Mouse (Mus musculus): Measurements from ENCODE around the gene Erp29.

Erp29 gene

GRCm38 (mm10) chr5:121407856-121408255, 44.5 kb downstream of the Erp29 start:
- CTCF ChIA-PET: interaction anchor here in 1 of 4 experiments (0.6 kb wide), 1 partner anchor 139 kb away, joined by 3 read pairs; no protein-coding TSS in a partner anchor
- POLR2A ChIA-PET: interaction anchor here in 3 of 4 experiments (0.6 to 22.7 kb wide), 8 partner anchors 7 to 879 kb away, joined by 3 to 681 read pairs (median 28); partner anchors contain the start of genes Naa25 (in 3 of the 3) and Trafd1 (in 1 of the 3)

- ChIA-PET POLR2A (interaction anchor here in 2 of 4 experiments (0.5 to 22.7 kb wide), 15 partner anchors 10 to 455 kb away, joined by 3 to 681 read pairs (median 4); partner anchors contain the start of genes Erp29 (in 1 of the 2), Tmem116 (in 1 of the 2) and Trafd1 (in 1 of the 2)), CTCF (interaction anchor here in 2 of 4 experiments (0.6 to 1.1 kb wide), 3 partner anchors 13 to 180 kb away, joined by 3 read pairs; partner anchors contain the start of gene Hectd4 (in 1 of the 2))
Measured at GRCm38 (mm10) chr5:121400849-121401248, 51.5 kb downstream of the Erp29 start.

GRCm38 (mm10) chr5:121400064-121400463, 52.2 kb downstream of the Erp29 start:
- ChIA-PET POLR2A (interaction anchor here in 3 of 4 experiments (0.6 to 22.7 kb wide), 13 partner anchors 11 to 189 kb away, joined by 3 to 681 read pairs (median 4); partner anchors contain the start of genes Erp29 (in 1 of the 3), Tmem116 (in 1 of the 3) and Trafd1 (in 1 of the 3)), CTCF (interaction anchor here in 1 of 4 experiments (0.6 to 1.1 kb wide), 2 partner anchors 13 to 180 kb away, joined by 3 read pairs; partner anchors contain the start of gene Hectd4)

DNA sequence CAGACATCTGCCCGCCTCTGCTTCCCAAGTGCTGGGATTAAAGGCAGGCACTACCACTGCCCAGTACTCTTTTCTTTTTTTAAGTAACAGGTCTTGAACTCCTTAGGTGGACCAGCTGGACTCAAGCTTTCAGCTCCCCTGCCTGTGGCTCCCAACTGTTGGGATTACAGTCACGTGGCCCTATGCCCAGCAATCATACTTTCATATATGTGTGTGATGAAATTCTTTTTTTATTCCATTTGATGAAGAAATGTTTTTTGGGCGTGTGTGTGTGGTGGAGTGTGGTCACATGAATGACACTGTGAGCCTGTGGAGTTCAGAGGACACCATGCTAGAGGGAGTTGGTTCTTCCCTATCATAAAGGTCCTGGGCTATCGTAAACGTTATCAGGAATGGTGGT, 52.8 kb downstream of the Erp29 start:
- ChIA-PET CTCF (interaction anchor here in 1 of 4 experiments (0.6 kb wide), 1 partner anchor 12 kb away, joined by 3 read pairs; no protein-coding TSS in a partner anchor), POLR2A (interaction anchor here in 3 of 4 experiments (1.0 to 22.7 kb wide), 12 partner anchors 12 to 194 kb away, joined by 3 to 681 read pairs (median 6); partner anchors contain the start of genes Erp29 (in 2 of the 3), Tmem116 (in 2 of the 3), Rpl6 (in 1 of the 3) and Trafd1 (in 1 of the 3))

DNA sequence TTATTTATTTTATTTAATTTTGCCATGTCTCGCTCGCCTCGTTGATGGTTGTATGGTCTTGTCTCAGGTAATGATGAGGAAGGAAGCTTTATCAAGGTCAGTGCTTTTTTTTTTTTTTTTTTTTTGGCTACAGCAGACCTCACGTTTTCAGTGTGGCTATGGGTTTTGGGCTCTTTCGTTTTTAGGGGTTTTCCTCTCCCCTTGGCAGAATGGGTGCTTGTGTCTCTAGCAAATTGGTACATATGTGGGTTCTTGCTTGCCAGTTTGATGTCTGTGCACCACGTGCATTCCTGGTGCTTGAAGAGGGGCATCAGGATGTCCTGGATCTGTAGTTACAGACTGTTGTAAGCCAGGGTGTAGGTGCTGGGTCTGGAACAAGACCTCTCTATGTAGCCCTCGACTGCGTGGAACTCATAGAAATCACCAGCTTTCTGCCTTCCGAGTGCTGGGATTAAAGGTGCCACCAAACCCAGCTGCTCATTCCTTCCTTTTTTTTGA, 53.3 kb downstream of the Erp29 start:
- POLR2A ChIA-PET: interaction anchor here (0.6 to 22.7 kb wide), 20 partner anchors 10 to 1457 kb away, joined by 3 to 681 read pairs (median 5); partner anchors contain the start of genes Trafd1 (in 3 of the 4), Erp29 (in 2 of the 4), Tmem116 (in 2 of the 4) and Rpl6 (in 1 of the 4)
- CTCF ChIA-PET: interaction anchor here in 2 of 4 experiments (0.6 kb wide), 2 partner anchors 10 to 465 kb away, joined by 3 to 5 read pairs; no protein-coding TSS in a partner anchor

DNA sequence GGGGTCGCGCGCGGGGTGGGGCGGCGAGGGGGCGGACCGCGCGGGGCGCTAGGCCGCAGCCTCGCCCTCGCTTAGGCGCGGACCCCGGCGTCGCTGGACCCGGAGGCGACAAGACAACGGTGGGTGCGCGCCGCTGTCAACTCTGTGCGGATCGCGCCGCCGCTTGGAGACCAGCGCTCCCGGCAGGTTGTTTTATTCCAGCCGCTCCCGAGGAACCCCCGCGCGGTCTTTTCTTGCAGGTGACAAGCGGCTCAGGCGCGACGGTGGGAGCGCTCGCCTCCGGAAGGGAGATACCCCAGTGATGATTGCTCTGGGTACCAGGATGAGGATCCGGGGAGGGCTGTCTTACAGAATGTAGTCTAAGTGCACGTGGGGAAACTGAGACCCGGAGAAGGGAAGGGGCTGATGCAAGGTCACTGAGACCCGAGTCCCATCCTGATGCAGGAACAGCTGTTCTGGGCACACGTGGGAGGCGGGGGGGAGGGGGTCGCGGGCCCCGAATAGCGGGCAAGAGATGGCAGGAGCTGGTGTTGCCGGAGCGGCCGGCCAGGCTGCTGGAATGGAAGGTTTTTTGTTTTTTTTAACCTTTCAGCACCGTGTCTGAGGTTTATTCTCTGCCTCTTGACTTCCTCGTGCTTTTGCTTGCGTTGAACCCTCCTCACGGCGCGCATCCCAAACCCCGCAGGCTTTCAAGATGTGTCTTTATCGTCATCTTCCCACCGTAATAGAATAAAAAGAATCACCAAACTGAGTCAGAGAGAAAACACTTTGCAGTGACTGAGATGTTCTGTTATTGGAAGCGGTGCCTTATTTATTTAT, 54.0 kb downstream of the Erp29 start:
- CTCF ChIA-PET: interaction anchor here in 3 of 4 experiments (0.6 to 1.5 kb wide), 13 partner anchors 8 to 674 kb away, joined by 3 to 8 read pairs (median 3); partner anchors contain the start of gene Trafd1 (in 1 of the 3)
- POLR2A ChIA-PET: interaction anchor here (0.6 to 22.7 kb wide), 82 partner anchors 8 to 1645 kb away, joined by 3 to 681 read pairs (median 5); partner anchors contain the start of genes Trafd1 (in 3 of the 4), Erp29 (in 2 of the 4), Hectd4 (in 2 of the 4) and Rpl6 (in 2 of the 4)

DNA sequence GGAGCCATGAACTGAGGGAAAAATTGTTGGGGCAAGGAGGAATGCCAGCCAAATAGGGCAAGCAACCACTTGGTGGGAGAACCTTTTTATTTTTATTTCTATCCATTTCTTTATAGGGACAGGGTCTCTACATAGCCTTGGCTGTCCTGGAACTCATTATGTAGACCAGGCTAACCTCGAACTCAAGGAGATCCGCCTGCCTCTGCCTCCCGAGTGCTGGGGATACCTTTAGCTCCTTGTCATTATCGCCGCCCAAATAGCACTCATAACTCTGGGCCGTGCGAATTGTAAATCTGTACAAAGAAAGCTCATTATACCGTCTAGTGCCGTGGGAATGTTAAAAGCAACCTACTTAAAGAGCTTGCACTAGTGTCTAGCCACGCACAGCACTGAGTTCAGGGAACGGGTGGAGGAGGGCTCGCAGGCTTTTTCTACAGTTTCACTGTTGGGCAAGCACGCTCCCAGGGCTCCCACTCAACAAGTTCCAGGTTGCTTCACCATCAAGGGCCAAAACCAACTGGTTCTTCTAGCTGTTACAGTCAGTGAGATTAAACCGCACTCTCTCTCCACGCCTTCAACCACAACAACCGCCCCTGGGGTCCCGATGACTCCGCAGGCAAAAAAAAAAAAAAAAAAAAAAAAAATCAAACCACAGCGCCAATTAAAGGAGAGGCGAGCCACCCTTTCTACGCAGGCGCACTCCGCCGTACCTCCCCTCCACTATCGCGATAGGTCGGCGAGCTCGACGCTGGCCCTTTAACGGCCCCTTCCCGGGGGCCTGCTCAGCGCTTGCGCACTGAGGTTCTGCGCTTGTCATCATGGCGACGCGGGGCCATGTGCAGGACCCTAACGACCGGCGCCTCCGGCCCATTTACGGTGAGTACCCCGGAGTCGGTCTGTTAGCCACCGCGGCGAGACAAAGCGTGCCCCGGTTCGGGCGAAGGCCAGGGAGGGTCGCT, 54.8 kb downstream of the Erp29 start, which contains the start of gene Naa25:
TSS of gene Naa25 (plus strand) at position 750 of the 959 bp plus-strand sequence.
- ChIA-PET POLR2A (interaction anchor here (0.6 to 22.7 kb wide), 95 partner anchors 9 to 1646 kb away, joined by 3 to 681 read pairs (median 4); partner anchors contain the start of genes Hectd4 (in 3 of the 4), Trafd1 (in 3 of the 4), Erp29 (in 2 of the 4) and Rpl6 (in 2 of the 4)), CTCF (interaction anchor here (0.5 to 1.5 kb wide), 16 partner anchors 9 to 675 kb away, joined by 3 to 8 read pairs (median 4); partner anchors contain the start of genes Hectd4 (in 1 of the 4) and Trafd1 (in 1 of the 4))

DNA sequence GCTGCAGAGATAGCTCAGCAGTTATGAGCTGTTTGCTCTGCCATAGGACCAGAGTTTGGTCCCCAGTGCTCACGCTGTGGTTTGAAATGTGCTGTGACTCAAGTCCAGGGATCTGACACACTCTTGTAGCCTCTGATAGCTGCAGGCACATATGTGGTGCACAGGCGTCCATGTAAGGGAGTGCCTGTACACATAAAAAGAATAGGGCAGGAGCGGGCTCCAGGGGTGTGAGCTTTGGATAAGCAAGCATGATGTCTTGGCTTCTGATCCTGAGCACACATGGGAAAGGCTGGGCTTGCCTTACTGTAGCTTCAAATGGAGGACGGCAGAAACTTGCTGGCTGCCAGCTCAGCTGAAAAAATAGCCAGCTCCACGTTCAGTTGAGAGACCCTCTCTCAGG, 56.7 kb downstream of the Erp29 start:
- CTCF ChIA-PET: interaction anchor here in 2 of 4 experiments (0.6 to 1.7 kb wide), 6 partner anchors 10 to 180 kb away, joined by 3 to 8 read pairs (median 4); partner anchors contain the start of gene Trafd1 (in 1 of the 2)
- POLR2A ChIA-PET: interaction anchor here (0.5 to 22.7 kb wide), 13 partner anchors 9 to 192 kb away, joined by 3 to 681 read pairs (median 4); partner anchors contain the start of genes Trafd1 (in 2 of the 4), Erp29 (in 1 of the 4) and Rpl6 (in 1 of the 4)

DNA sequence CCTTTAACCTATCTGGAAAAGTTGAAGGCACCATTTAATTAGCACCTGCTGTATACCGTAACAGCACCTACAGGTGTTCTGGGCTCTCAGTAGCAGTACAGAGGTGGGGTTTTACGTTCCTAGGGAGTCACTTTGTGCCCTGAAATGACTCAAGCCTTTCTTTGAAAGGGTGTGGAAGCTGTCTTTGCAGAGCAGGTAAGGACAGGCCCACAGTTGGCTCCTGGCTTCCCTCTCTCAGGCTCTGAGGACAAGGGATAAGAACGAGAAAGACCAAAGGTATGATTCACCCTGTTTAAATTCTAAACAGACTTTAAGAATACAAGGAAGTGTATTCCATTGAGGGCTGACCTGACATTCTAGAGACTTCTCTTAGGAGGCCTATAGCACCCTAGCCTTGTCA, 58.9 kb downstream of the Erp29 start:
- ChIA-PET CTCF (interaction anchor here in 2 of 4 experiments (0.6 to 1.4 kb wide), 8 partner anchors 10 to 827 kb away, joined by 3 to 6 read pairs (median 4); no protein-coding TSS in a partner anchor), POLR2A (interaction anchor here in 2 of 4 experiments (0.7 to 22.7 kb wide), 7 partner anchors 8 to 180 kb away, joined by 3 to 681 read pairs (median 5); partner anchors contain the start of genes Erp29 (in 1 of the 2) and Trafd1 (in 1 of the 2))

- ChIA-PET POLR2A (interaction anchor here in 3 of 4 experiments (0.7 to 22.7 kb wide), 6 partner anchors 12 to 179 kb away, joined by 3 to 681 read pairs (median 5); no protein-coding TSS in a partner anchor), CTCF (interaction anchor here in 2 of 4 experiments (0.6 to 0.9 kb wide), 6 partner anchors 10 to 826 kb away, joined by 3 to 6 read pairs (median 4); no protein-coding TSS in a partner anchor)
Measured at GRCm38 (mm10) chr5:121392667-121393380, 59.5 kb downstream of the Erp29 start.

DNA sequence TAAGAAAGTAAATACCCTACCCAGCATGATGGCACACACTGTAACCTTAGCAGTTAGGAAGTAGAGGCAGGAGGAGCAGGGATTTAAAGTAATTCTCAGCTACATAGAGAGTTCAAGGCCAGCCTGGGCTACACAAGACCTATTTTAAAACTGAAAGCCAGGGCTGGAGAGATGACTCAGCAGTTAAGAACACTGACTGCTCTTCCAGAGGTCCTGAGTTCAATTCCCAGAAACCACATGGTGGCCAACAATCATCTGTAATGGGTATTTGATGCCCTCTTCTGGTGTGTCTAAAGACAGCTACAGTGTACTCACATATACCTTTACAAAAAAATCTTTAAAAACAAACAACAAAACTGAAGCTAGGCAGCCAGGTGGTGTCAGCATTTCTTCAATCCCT, 62.6 kb downstream of the Erp29 start:
- POLR2A ChIA-PET: interaction anchor here in 3 of 4 experiments (0.6 to 8.6 kb wide), 20 partner anchors 7 to 803 kb away, joined by 3 to 94 read pairs (median 4); partner anchors contain the start of genes Naa25 (in 2 of the 3), Erp29 (in 1 of the 3) and Hectd4 (in 1 of the 3)
- CTCF ChIA-PET: interaction anchor here (0.6 to 1.6 kb wide), 9 partner anchors 8 to 388 kb away, joined by 3 to 5 read pairs (median 4); no protein-coding TSS in a partner anchor

DNA sequence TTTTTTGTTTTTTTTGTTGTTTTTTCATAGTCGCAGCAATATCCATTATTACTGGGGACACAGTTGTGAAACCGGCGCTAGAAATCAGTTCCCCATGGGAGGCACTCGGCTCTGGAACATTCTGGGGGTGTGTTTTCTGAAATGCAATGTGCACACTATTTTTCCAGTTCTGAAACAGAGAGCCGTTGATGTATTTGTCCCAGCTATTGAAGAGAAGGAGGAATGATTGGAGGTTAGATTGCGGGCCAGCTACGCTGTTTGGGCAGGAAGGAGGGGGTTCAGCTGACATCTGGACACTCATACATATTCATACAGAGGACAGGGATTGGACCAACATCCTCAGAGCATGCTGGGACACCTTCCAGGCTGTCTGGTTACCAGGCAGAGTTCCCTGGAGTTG, 63.2 kb downstream of the Erp29 start:
- ChIA-PET POLR2A (interaction anchor here in 2 of 4 experiments (0.7 to 8.6 kb wide), 10 partner anchors 8 to 169 kb away, joined by 3 to 94 read pairs (median 4); partner anchors contain the start of genes Naa25 (in 2 of the 2) and Hectd4 (in 1 of the 2)), CTCF (interaction anchor here in 3 of 4 experiments (0.6 to 1.6 kb wide), 4 partner anchors 10 to 83 kb away, joined by 3 to 5 read pairs (median 4); no protein-coding TSS in a partner anchor)

DNA sequence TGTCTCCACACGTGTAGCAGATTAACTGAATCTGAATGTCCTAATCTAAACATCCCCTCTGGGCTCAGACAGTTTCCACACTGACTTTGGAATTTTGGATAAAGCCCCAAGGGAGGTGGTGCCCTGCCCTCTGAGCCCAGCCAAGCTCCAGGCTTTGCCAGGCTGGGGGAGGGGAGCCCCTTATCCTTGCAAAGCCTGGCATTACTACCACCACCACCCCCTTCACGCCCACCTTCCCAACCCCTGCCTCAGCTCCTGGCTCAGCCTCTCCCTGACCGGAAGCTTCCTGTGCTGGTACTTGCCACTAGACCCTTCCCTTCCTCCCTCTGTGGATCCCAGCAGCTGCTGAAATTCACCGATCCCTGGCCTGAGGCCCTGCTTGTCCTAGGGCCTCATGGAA, 65.2 kb downstream of the Erp29 start:
- ChIA-PET CTCF (interaction anchor here in 3 of 4 experiments (0.6 to 0.7 kb wide), 4 partner anchors 13 to 847 kb away, joined by 3 to 7 read pairs (median 3); no protein-coding TSS in a partner anchor), POLR2A (interaction anchor here in 3 of 4 experiments (0.6 to 8.6 kb wide), 8 partner anchors 10 to 344 kb away, joined by 3 to 94 read pairs (median 4); partner anchors contain the start of gene Naa25 (in 2 of the 3))

DNA sequence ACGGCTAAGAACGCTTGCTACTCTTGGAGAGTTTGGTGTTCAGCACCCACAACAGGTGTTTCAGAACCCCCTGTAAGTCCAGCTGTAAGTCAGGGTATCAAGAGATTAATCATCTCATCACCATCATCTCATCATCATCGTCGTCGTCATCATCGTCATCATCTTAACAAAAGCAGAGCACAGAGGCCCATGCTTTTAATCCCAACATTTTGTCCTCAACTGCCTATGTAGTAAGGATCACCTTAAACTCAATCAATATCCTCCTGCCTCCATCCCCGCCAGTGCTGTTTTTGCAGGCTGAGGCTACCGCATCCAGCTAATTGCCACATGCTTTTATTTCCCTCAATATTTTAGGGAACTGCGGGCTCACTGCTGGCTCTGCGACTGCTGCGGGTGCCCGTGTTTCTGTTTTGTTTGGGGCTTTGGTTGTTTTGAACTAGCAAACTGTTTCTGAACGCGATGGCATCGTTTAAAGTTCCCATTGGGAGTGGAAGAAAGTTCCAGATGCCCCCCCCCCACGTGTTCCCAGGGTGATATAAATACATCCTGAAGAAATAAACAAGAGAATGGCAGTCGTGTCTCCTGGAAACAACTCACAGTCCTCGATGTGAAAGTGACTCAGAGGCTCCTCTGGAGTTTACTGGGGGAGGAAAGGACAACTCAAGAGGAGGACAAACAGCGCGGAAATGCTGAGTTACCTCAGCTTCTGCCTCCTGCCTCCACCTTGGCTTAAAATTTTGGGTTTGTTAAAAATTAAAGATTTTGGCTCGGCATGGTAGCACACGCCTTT, 66.0 kb downstream of the Erp29 start:
- ChIA-PET CTCF (interaction anchor here in 2 of 4 experiments (0.6 to 1.3 kb wide), 6 partner anchors 9 to 933 kb away, joined by 3 to 8 read pairs (median 4); no protein-coding TSS in a partner anchor), POLR2A (interaction anchor here (0.6 to 8.6 kb wide), 16 partner anchors 11 to 737 kb away, joined by 3 to 94 read pairs (median 3); partner anchors contain the start of genes Naa25 (in 4 of the 4) and Rpl6 (in 1 of the 4))
